Mouse (Mus musculus): Measurements from ENCODE around the gene Ltbr.

DNA sequence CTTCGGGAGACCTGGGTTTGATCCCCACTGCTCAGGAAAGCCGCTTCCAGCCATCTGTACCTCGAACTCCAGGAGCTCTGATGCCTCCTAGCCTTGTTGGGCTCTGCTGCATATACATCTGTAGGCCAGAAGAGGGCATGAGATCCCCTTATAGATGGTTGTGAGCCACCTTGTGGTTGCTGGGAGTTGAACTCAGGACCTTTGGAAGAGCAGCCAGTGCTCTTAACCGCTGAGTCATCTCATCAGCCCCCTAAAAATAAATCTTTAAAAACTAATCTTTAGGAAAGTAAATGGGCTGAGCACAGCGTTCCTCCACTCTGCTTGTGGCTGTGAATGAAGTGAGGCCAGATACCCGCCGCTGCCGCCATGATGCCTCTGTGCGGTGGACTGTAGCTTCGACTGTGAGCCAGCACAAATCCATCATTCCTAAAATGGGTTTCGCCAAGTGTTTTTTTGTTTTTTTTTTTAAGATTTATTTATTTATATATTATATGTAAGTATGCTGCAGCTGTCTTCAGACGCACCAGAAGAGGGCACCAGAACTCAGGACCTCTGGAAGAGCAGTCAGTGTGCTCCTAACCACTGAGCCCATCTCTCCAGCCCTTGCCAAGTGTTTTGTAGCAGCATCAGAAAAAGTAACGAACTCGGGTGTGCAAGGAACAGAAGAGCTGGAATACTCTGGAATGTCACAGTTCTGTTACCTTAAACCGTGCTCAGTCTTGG lies 38.7 kb downstream of the Ltbr start:
- TF ChIP-seq CTCF (IDR thresholded peaks at IDR 0.05; ENCODE audit: borderline replicate concordance, insufficient read depth, low read length): peak; percentile 36; the same call in 1 of the 2 replicates
- TF ChIP-seq POLR2A (IDR thresholded peaks at IDR 0.05; ENCODE audit: low read depth, low read length): no peak
